Mouse (Mus musculus) heart, adult 11 months (tissue): Measurements from ENCODE around the gene Ubap2.
A peak's percentile ranks its signal among the peaks of the same experiment; 100 is the strongest.

Source experiments
- DNase-seq: peaks from one replicate; pipeline ENCODE4 v3.0.0; 2022

Gene Ubap2

GRCm38 (mm10) chr4:41274980-41275850 lies at the start of gene Ubap2:
Gene Ubap2, minus strand, starts transcription at chr4:41275144.
- DNase-seq: peak; percentile 100

DNA sequence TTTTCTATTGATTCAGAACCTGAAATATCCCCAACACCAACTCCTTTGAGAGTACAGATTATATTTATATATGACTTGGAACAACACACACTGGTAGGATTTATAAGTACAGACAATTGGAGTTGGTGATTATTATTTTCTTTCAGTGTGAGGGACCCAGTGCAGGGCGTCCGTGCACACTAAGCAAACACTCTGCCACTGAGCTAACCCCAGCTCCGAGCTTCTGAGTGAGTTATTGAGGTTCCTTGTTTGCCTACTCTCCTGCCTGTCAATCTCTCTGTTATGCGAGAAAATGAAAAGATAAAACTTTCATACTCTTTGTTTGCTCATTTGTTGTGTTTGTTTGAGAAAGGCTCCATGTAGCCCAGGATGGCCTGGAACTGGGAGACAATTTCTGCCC lies 46.0 kb upstream of the Ubap2 start:
- DNase-seq: no peak

- DNase-seq: no peak
Observed at GRCm38 (mm10) chr4:41318267-41318666, 43.3 kb upstream of the Ubap2 start.

DNA sequence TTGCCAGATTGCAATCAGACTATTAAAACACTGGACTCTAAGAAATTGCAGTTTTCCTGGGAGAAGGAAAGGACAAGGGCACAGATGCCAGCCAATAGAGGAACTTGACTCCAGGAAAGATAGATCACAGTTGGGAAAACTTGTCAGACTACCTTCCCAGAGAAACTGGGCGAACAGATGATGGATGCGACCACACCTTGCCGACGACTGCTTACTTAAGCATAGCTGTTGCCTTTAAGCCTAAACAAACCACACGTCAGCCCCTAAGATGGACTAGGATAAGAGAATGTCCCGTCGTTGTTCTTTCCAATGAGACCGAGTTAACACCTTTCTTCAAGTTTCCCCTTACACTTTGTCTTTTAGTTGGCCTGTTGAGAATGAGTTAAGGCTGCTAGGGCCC lies 40.2 kb upstream of the Ubap2 start:
- DNase-seq: no peak

- DNase-seq: peak; percentile 100
Observed at GRCm38 (mm10) chr4:41314141-41315129, 39.5 kb upstream of the Ubap2 start, which contains the start of gene Dcaf12. Gene Dcaf12, minus strand, starts transcription at chr4:41314889.

DNA sequence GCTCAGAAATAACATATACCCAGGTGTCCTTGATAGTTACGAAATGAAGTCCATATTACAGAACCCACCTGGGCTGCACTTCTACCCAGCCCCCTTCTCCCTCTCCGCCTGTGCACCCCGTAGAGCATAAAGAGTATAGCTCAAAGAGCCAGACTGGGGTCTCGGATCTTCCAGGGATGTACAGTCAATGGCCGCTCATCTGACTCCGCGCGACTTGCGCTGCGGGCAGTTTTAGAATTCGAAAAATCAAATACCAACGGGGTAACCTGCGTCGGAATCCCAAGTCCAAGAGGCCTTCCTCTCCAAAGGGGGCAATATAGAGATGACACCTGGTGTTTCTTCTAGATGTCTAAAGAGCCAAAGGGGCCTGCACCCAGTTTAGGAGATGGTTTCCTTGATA lies 38.8 kb upstream of the Ubap2 start:
- DNase-seq: peak; percentile 91

- no peak for DNase-seq
Observed at GRCm38 (mm10) chr4:41310567-41311563, 35.9 kb upstream of the Ubap2 start.

GRCm38 (mm10) chr4:41307406-41307805 lies 32.5 kb upstream of the Ubap2 start:
- no peak for DNase-seq

DNA sequence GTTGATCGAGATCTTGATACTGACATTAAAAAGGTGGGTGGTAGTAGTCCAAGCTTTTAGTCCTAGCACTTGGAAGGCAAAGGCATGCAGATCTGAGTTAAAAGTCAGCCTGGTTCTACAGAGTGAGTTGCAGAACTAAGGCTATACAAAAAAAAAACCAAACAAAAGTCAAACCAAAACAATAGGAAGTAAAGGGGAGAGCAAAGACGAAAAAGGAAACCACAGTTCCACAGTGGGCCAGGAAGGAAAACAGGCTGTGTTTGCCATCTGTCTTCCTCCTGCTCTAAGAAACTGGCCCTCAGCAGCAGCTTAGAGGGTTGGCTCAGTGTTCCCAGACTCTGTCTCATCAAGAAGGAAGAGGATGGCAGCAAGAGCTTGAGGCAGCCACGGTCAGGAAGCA lies 29.4 kb upstream of the Ubap2 start:
- peak; percentile 92 for DNase-seq

DNA sequence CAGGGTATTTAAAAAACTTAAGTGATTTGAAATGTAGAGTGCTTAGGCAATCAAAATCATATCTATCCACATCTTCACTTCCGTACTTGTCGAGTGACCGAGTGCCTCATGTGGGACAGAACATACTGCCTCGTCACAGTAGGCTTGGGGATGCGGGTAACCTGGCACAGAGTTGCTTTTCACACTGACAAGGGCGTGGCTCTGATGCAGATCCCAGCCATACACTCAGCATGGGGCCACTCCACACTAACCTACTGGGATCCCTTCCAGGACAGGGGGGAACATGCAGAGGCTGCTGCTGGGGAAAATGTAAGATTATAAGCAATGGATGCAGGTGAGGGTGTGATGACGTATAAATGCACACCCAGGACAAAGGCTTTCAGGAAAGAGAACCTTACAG lies 28.7 kb upstream of the Ubap2 start:
- no peak for DNase-seq

- no peak for DNase-seq
Observed at GRCm38 (mm10) chr4:41298976-41299375, 24.0 kb upstream of the Ubap2 start.

- no peak for DNase-seq
Observed at GRCm38 (mm10) chr4:41295960-41296359, 21.0 kb upstream of the Ubap2 start.

GRCm38 (mm10) chr4:41295507-41295906 lies 20.6 kb upstream of the Ubap2 start:
- DNase-seq: no peak

DNA sequence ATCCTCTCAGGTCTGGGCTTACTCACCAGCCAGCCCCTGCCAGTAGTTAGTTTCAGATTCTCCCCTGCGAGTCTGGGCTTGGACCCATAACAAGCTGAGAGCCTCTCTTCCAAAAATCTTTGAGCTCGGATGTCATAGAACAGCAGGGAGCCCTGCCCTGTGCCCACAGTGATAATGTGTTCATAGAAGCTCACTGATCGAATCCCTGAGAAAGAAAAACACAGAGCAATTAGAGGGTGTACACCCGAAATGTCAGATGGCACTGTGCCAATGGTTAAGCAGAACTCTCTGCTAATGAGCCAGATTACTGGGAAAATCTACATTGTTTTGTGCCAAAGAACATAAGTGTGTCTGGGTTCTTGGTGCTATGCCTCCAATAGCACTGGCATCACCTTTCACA lies 19.0 kb upstream of the Ubap2 start:
- DNase-seq: no peak

DNA sequence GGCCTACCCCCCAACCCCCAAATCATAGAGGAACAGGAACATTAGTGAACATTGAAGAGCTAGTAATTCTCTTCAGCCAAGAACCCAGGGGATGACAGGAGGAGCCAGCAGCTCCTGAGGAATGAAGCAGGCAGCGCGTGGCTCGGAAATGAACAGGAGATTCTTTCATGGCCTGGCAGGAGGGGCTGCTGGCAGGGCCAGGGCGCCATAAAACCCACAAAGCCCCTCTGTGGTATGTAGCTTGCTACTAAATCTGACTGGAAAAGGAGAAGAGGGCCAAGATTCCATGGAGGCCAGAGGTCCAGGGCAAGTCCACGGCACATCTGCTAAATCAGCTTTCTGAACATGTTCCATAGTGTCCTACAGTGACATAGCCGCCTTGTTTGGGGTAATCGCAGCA lies 14.9 kb upstream of the Ubap2 start:
- no peak for DNase-seq

- no peak for DNase-seq
Observed at GRCm38 (mm10) chr4:41286420-41286819, 11.5 kb upstream of the Ubap2 start.

DNA sequence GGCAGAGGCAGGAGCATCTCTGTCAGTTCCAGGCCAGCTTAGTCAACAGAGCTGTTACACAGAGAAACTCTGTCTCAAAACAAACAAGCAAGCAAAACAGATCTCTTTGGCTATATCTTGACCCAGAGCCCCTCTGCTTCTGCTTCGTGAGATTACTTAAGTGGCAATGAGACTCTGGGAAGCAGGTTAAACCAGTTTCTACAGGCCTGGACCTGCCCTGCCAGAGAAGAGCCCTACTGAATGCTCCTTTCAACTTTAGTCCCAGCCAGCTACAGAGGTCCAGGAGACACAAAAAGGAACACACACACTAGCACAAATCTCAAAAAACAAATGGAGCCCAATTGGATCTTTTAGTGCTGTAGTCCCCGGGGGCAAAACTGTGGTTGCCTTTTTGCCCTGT lies 9.1 kb upstream of the Ubap2 start:
- DNase-seq: no peak

GRCm38 (mm10) chr4:41275927-41276326 lies 983 bp upstream of the Ubap2 start:
- no peak for DNase-seq

- no peak for DNase-seq
Observed at GRCm38 (mm10) chr4:41274377-41274979, 466 bp downstream of the Ubap2 start.

GRCm38 (mm10) chr4:41268133-41268532 lies 6.8 kb downstream of the Ubap2 start:
- no peak for DNase-seq

DNA sequence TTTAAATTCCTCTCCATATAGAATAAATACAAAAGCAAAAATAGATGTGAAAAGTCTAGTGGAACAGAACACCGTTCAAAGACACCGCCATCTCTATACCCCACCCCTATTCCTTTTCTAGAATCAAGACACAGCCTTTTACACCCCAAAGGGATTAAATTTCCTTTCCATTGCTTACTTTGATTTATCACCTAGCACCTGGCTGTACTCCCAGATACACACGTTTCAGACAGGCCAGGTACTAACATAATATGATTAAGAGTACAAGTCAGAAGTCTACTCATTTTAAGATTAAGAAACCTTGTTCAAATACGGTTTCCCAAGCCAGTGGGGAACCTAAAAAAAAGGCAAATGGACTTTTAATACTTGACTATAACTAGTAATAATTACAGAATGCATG lies 8.6 kb downstream of the Ubap2 start:
- no peak for DNase-seq

- no peak for DNase-seq
Observed at GRCm38 (mm10) chr4:41260691-41261090, 14.3 kb downstream of the Ubap2 start.
